Mouse (Mus musculus) myocyte (in vitro differentiated cells): ENCODE data around the gene Gm5134. TPM values are rescaled to one million over a fixed set of nuclear protein-coding genes. Genes with fewer than 3 reads are reported as not detected.
"Not testable (repeated sequence)": the region's sequence is repeated elsewhere in the genome, so short reads cannot be mapped to it uniquely, and the experiment has no call there.

ENCODE experiments used
- H3K27me3 ChIP-seq: one replicate; pipeline ENCODE4 v1.6.1; 2011; ENCODE audit not compliant: control insufficient read depth, insufficient read depth, insufficient read length
- H3K36me3 ChIP-seq: one replicate; pipeline ENCODE4 v1.6.1; 2011; ENCODE audit not compliant: control insufficient read depth, insufficient read depth
- H3K4me2 ChIP-seq: one replicate; pipeline ENCODE4 v1.6.1; 2011; ENCODE audit warnings: low read depth, control low read depth
- H3K4me3 ChIP-seq: one replicate; pipeline ENCODE4 v1.5.1; 2011; ENCODE audit warnings: mild to moderate bottlenecking, control low read depth, moderate library complexity
- H3K79me2 ChIP-seq: one replicate; pipeline ENCODE4 v1.6.1; 2011; ENCODE audit not compliant: control insufficient read depth, insufficient read depth
- H3ac ChIP-seq: one replicate; pipeline ENCODE4 v1.6.1; 2011; ENCODE audit not compliant: control insufficient read depth, insufficient read length
- CEBPB ChIP-seq: IDR thresholded peaks from 2 replicates; pipeline ENCODE4 v1.6.1; 2011; ENCODE audit warnings: mild to moderate bottlenecking, moderate library complexity; ENCODE audit not compliant: poor library complexity, insufficient read depth, severe bottlenecking
- E2F4 ChIP-seq: IDR thresholded peaks from one replicate; pipeline ENCODE4 v1.6.1; 2011; ENCODE audit warnings: mild to moderate bottlenecking, control low read depth, moderate library complexity; ENCODE audit not compliant: insufficient read depth
- MAX ChIP-seq: IDR thresholded peaks from one replicate; pipeline ENCODE4 v1.6.1; 2011; ENCODE audit warnings: low read depth, mild to moderate bottlenecking, control low read depth
- MYOD1 ChIP-seq, 3 experiments: IDR thresholded peaks; one replicate each; pipeline ENCODE4 v1.6.1; 2011; ENCODE audit warnings: control low read depth in 2 of 3, low read depth in 2 of 3, mild to moderate bottlenecking in 2 of 3, moderate library complexity in 1 of 3; ENCODE audit not compliant: insufficient read length in 2 of 3, control insufficient read depth in 1 of 3
- MYOG ChIP-seq, 3 experiments: IDR thresholded peaks; one replicate each; pipeline ENCODE4 v1.6.1; 2011; ENCODE audit warnings: control low read depth in 2 of 3, low read depth in 2 of 3, mild to moderate bottlenecking in 2 of 3; ENCODE audit not compliant: insufficient read length in 2 of 3, control insufficient read depth in 1 of 3, insufficient read depth in 1 of 3
- POLR2A ChIP-seq: IDR thresholded peaks from one replicate; pipeline ENCODE4 v1.6.1; 2011; ENCODE audit warnings: low read depth, mild to moderate bottlenecking, control low read depth, moderate library complexity; ENCODE audit not compliant: insufficient read length
- POLR2AphosphoS2 ChIP-seq: IDR thresholded peaks from one replicate; pipeline ENCODE4 v1.6.1; 2011; ENCODE audit warnings: low read depth, control low read depth; ENCODE audit not compliant: insufficient read length
- REST ChIP-seq: IDR thresholded peaks from one replicate; pipeline ENCODE4 v1.6.1; 2011; ENCODE audit warnings: mild to moderate bottlenecking, control low read depth, moderate library complexity; ENCODE audit not compliant: insufficient read depth, insufficient read length
- SRF ChIP-seq: IDR thresholded peaks from one replicate; pipeline ENCODE4 v1.6.1; 2011; ENCODE audit warnings: low read depth; ENCODE audit not compliant: control insufficient read depth, insufficient read length
- TCF12 ChIP-seq: IDR thresholded peaks from one replicate; pipeline ENCODE4 v1.6.1; 2011; ENCODE audit warnings: mild to moderate bottlenecking, control low read depth; ENCODE audit not compliant: poor library complexity, insufficient read depth, severe bottlenecking
- TCF3 ChIP-seq: IDR thresholded peaks from one replicate; pipeline ENCODE4 v1.6.1; 2011; ENCODE audit warnings: low read depth, control low read depth; ENCODE audit not compliant: insufficient read length
- USF1 ChIP-seq: IDR thresholded peaks from one replicate; pipeline ENCODE4 v1.6.1; 2011; ENCODE audit warnings: low read depth, mild to moderate bottlenecking, control low read depth, moderate library complexity
- polyA plus RNA-seq: library from polyadenylated mRNA; unstranded; fragments of >200 nt; fragmentation: generic; extraction: Trizol; gene quantifications from one replicate; pipeline ENCODE4 v1.2.1, GENCODE M21; 2012; ENCODE audit warnings: missing spikeins

Gene Gm5134
- polyA plus RNA-seq, 1 experiment = 0.01 TPM

DNA sequence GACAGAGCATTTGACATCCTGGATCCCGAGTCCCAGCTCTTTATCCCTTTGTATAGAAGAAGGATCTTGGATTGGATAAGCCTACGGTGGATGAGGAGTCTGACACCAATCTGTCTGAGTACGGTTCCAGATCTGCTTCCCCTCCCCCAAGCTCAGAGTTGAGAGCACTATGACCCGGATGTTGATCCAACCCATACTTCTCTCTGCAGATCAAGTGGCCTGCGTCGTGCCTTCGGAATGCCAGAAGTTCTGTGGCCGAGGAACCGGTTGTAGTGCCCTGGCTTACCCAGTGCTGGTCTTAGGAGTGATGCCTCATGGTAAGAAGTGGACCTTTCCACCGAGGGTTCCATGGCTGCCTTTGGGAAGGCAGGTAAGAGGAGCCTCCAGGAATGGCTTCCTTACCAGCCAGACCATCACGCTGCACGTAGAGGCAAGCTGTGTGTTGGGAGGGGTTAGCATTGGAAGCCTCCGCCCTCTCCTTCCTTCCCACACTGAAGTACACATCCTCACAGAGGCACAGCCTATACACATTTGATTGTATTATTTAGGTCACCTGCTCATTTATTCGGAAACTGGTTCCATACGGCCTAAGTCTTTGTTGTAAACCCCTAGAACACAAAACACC, 39.4 kb downstream of the Gm5134 start:
- H3K4me3 ChIP-seq = no peak overlapping the region
- no peaks in the 10 kb centered on the region for H3K79me2 ChIP-seq
- no peak overlapping the region for H3K4me2 ChIP-seq
- no peak overlapping the region for H3ac ChIP-seq
- peaks cover 22% of the 10 kb centered on the region for H3K27me3 ChIP-seq
- no peaks in the 10 kb centered on the region for H3K36me3 ChIP-seq
- TF ChIP-seq CEBPB = no peak
- TF ChIP-seq POLR2AphosphoS2 = no peak
- no peak for TF ChIP-seq MYOG (IDR thresholded peaks at IDR 0.05; ENCODE audit: control insufficient read depth in 1 of 3, insufficient read depth in 1 of 3, insufficient read length in 2 of 3, low read depth in 2 of 3)
- TF ChIP-seq SRF = no peak
- no peak for TF ChIP-seq TCF12
- TF ChIP-seq MYOD1 (IDR thresholded peaks at IDR 0.05; ENCODE audit: control insufficient read depth in 1 of 3, insufficient read length in 2 of 3, low read depth in 2 of 3) = no peak
- TF ChIP-seq USF1 = no peak
- TF ChIP-seq POLR2A = no peak

DNA sequence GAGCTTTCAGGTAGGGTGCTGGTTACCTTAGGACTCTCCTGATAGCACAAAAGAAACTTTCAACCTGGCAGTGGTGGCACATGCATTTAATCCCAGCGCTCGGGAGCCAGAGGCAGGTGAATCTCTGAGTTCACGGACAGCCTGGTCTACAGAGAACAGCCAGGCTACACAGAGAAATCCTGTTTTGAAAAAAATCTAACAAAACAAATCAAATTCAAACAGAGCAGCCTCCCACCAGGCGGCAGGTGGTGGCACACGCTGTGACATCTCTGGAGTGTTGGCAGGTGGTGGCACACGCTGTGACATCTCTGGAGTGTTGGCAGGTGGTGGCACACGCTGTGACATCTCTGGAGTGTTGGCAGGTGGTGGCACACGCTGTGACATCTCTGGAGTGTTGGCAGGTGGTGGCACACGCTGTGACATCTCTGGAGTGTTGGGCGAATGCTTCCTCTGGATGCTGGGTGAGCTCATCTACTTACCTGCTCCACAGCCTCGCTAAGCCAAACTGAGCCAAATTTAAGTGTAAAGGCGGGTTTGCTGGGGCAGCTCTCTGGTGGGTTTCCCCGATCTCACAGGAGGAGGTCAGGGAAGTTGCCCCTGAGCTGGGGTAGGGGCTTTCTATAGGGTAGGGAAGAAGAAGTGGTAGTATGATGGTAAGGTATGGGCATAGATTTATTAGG, 40.4 kb downstream of the Gm5134 start:
- not testable (repeated sequence) for H3K4me3 ChIP-seq, H3ac ChIP-seq, H3K36me3 ChIP-seq, H3K4me2 ChIP-seq, H3K79me2 ChIP-seq
- peaks cover 22% of the 10 kb centered on the region for H3K27me3 ChIP-seq
- TF ChIP-seq MYOD1 (IDR thresholded peaks at IDR 0.05; ENCODE audit: control insufficient read depth in 1 of 3, insufficient read length in 2 of 3, low read depth in 2 of 3) = peak in 1 of 3 experiments; percentile 26
- peak in 1 of 3 experiments; percentile 56 for TF ChIP-seq MYOG (IDR thresholded peaks at IDR 0.05; ENCODE audit: control insufficient read depth in 1 of 3, insufficient read depth in 1 of 3, insufficient read length in 2 of 3, low read depth in 2 of 3)

DNA sequence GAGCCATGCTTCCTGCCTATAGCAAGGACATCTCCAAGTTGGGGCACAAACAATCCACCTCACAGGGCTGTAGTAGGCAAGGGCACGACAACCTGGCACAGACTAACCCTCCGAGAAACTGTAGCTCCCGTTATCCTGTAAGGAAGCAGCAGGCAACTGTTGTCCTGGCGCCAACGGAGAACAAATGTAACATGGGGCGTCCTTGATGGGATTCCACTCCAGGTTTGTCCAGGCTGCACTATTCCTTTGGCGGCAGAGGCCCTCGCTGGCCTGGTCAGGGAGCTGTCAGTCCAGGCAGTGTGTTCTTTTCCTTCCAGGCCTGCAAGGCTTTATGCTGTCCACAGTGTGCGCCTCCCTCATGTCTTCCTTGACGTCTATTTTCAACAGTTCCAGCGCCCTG, 41.1 kb downstream of the Gm5134 start:
- Histone ChIP-seq H3ac (no peak overlapping the region), H3K79me2 (no peaks in the 10 kb centered on the region), H3K4me2 (no peak overlapping the region), H3K27me3 (peaks cover 22% of the 10 kb centered on the region), H3K4me3 (no peak overlapping the region), H3K36me3 (no peaks in the 10 kb centered on the region)
- TF ChIP-seq USF1 = no peak
- TF ChIP-seq CEBPB = no peak
- TF ChIP-seq E2F4 = no peak
- TF ChIP-seq TCF12 = no peak
- TF ChIP-seq MAX = no peak
- TF ChIP-seq POLR2A = no peak
- TF ChIP-seq MYOG (IDR thresholded peaks at IDR 0.05; ENCODE audit: control insufficient read depth in 1 of 3, insufficient read depth in 1 of 3, insufficient read length in 2 of 3, low read depth in 2 of 3) = no peak
- TF ChIP-seq SRF = no peak
- no peak for TF ChIP-seq MYOD1 (IDR thresholded peaks at IDR 0.05; ENCODE audit: control insufficient read depth in 1 of 3, insufficient read length in 2 of 3, low read depth in 2 of 3)
- TF ChIP-seq POLR2AphosphoS2 = no peak
- TF ChIP-seq REST = no peak
- TF ChIP-seq TCF3 = no peak

DNA sequence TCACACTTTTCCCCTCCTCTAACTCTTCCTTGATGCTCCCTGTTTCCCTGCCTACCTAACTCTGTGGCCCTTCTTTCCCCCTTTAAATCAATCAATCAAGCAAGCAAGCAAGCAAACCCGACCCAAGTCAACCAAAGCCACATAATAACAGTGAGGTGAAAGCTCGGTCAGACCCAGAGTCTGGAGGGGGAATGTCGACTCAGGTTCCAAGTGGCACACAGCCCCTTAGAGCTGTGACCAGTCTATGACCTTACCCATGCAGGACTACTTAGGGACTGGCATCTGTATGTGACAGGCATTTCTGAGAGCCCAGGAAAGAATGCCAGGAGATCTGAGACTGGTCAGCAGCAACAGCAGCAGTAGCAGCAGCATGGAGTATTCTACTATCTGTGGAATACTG, 42.0 kb downstream of the Gm5134 start:
- Histone ChIP-seq H3ac (no peak overlapping the region), H3K27me3 (peaks cover 22% of the 10 kb centered on the region), H3K36me3 (no peaks in the 10 kb centered on the region), H3K4me3 (no peak overlapping the region), H3K4me2 (no peak overlapping the region), H3K79me2 (no peaks in the 10 kb centered on the region)
- TF ChIP-seq MYOD1 (IDR thresholded peaks at IDR 0.05; ENCODE audit: control insufficient read depth in 1 of 3, insufficient read length in 2 of 3, low read depth in 2 of 3) (no peak), POLR2A (no peak), E2F4 (no peak), TCF3 (no peak), CEBPB (no peak), POLR2AphosphoS2 (no peak), REST (no peak), MYOG (IDR thresholded peaks at IDR 0.05; ENCODE audit: control insufficient read depth in 1 of 3, insufficient read depth in 1 of 3, insufficient read length in 2 of 3, low read depth in 2 of 3) (no peak), SRF (no peak), TCF12 (no peak), USF1 (no peak)

DNA sequence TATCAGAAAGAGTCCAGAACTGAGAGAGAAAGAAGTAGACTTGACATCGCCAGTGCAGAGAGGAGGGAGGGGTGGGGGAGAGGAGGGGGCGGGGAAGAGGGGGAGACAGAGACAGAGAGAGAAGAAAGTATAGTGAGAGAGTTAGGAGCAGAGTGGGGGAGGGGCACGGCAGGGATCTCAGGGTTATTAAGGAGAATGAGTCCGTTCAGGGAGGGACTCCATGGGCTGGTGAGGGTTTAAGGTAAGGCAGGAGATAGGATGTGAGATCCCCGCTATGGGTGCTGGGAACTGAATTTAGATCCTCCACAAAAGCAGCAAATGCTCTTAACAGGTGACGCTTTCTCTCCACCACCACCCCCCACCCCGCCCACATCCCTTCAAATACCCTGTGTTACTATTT, 46.8 kb downstream of the Gm5134 start:
- Histone ChIP-seq H3K4me2 (peak overlapping the region; percentile 28), H3K79me2 (no peaks in the 10 kb centered on the region), H3K4me3 (no peak overlapping the region), H3K27me3 (peaks cover 3% of the 10 kb centered on the region), H3ac (no peak overlapping the region), H3K36me3 (no peaks in the 10 kb centered on the region)
- no peak for TF ChIP-seq POLR2A
- no peak for TF ChIP-seq USF1
- peak in 1 of 3 experiments; percentile 33 for TF ChIP-seq MYOD1 (IDR thresholded peaks at IDR 0.05; ENCODE audit: control insufficient read depth in 1 of 3, insufficient read length in 2 of 3, low read depth in 2 of 3)
- TF ChIP-seq MYOG (IDR thresholded peaks at IDR 0.05; ENCODE audit: control insufficient read depth in 1 of 3, insufficient read depth in 1 of 3, insufficient read length in 2 of 3, low read depth in 2 of 3) = no peak
- TF ChIP-seq CEBPB = no peak
